Mouse (Mus musculus) inflammation-experienced regulatory T-cells, adult 6 months (primary cell): ENCODE results near the gene Kera. TPM values are rescaled to one million over a fixed set of nuclear protein-coding genes. Genes with fewer than 3 reads are reported as not detected.

Experiments used
- ATAC-seq: one replicate; pipeline ENCODE4 v1.8.0; 2017
- polyA plus RNA-seq, 3 experiments: library from polyadenylated mRNA; unstranded; fragments of 100-300 nt; shearing (Covaris generic); gene quantifications; one replicate each; pipeline ENCODE4 v1.2.1; 2017

The Kera gene
- not detected for polyA plus RNA-seq

- ATAC-seq, result no peak
Observed at GRCm38 (mm10) chr10:97606579-97606978, at the start of gene Kera. TSS of gene Kera (plus strand) at chr10:97606879.

DNA sequence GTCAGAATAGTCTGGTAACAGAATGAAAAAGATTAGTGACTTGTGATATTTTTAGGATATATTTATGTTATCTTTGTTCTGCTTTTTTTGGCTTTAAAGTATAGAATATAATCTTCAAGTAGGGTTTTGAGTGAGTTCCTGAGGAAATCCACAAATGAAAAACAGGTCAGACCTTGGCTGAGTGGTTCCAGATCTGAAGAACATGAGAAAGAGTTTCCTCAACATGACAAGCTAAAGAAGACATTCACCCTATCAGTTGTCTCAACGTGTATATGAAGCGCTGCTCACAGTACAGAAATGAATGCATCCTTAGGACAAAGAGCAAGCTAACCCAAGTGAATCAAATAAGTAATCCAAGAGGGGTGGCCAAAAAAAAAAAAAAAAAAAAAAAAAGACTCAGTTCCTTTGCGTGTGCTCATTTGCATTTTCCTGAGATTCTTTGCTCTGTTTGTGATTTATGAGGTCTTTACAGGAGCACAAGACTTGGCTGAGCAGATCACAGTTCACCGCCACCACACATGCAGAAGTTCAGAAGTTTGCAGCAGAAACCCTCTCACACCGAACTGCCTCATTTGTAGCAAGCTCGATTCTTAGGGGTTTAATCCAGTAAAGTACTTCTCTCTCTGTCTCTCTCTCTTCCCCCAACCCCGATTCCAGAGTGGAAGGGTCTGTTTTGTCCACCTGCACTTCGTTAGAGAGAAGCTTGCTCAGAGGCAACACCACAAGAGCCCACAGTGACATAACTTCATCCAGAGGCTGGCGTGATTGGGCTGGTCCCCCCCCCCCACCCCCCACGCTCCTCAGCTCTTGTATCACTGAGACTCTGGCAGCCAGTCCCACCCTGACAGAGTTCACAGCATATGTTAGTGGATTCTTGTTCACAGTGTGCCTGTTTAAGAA, 41.5 kb upstream of the Kera start, which contains the start of gene Lum:
Gene Lum, plus strand, starts transcription at position 172 of the 900 bp plus-strand sequence.
- no peak for ATAC-seq

- ATAC-seq, result no peak
Observed at GRCm38 (mm10) chr10:97567489-97568135, 39.1 kb upstream of the Kera start.

DNA sequence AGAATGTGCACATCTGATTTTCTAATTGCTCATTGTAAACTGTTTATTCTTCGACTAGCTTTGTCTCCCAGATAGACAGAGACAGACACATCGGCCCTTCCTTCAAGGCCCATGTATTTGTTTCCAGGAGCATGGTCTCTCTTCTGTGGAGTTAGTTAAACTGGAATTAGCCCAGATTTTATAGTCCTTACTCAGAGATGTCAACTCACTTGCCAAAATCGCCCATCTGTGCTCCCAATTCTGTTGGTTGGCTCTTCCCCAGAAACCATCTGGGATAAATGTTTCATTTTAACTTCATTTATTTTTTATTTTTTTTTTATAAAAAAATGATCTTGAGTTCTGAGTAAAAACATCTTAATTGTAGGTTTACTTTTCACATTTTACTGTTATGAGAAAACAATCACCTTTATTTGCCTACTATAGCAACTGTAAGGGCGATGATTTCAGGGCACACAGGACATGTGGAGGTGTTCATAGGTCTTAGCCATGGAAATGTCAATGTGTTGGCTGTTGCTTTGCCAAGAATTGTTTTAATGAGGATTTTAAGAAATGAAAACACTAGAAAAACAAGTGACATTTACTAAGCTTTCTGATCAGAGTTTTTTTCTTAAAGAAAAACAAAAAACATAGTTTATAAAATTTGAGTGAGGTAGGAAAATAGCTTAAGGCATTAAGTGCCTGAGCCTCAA, 24.0 kb upstream of the Kera start:
- ATAC-seq, result no peak

GRCm38 (mm10) chr10:97584176-97584575, 22.5 kb upstream of the Kera start:
- ATAC-seq, result no peak

DNA sequence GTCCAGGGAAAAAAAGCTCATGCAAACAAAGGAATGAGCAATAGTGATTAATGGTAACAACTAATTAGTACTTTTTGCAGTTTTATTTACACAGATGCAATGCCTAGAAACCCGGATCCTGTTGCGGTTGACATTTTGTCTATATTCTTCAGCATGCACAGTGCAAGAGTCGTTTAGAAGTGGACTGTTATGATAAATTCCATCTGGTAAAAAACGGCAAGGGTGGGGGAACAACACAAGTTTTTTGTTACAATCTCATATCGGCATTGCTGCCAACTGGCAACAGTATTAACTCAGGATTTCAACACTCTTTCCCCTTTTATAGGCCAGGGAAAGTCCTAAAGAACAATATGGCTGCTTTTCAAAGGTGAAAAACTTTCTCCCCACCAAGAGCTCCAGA, 19.5 kb upstream of the Kera start:
- ATAC-seq, result no peak

DNA sequence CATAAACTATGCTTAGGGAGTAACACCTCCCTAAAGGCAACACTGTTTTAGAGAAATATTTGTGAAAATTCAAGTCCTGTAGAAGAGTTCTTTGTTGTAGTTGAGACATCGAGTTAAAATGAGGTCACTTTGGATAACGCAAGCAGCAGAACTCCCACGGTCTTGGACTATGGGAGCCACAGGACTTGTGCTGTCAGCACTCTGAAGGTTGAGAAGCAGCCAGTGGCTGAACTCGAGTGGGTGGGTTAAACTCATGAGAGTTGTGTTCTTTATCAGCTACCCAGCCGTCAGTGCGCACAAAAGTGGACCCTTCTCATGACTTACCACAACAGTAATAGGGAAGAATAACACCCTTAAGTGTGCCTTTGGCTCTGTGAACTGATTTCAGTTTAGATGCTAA, 17.1 kb upstream of the Kera start:
- no peak for ATAC-seq

DNA sequence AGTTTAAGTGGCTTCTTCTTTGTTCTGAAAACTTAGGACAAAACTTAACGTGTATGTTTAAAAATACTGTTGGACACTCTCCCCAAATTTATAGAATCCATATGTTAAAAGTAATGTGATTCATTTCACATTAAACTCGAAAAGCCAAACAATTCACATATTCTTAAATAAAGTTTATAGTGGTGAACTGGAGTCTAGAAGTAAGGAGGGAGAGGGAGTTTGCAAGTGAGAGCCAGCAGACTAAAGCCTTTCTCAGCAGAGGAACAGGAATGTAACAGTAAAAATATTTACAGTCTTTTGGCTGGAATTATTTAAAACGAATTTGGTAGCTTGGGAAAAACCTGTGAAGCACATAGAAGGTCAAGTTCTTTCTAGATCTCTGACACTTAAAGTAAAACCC, 15.6 kb upstream of the Kera start:
- ATAC-seq, result no peak

DNA sequence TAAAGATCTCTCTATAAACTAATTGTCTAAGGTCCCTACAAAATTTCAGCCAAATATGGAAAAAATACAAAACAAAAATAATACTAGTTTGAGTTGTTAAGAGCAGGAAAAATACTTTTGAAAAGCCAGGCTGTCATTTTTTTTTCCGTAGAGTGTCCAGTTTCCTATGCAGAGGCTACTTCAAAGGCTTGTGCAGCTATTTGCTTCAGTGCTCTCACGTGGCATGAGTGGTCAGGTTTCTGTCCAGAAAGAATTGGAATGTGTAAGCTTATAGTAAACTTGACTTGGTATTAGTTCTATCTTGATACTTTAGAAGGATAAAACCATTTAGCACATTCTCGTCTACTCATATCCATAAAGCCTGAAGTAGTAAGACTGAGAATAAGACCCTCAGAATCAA, 15.0 kb upstream of the Kera start:
- no peak for ATAC-seq

DNA sequence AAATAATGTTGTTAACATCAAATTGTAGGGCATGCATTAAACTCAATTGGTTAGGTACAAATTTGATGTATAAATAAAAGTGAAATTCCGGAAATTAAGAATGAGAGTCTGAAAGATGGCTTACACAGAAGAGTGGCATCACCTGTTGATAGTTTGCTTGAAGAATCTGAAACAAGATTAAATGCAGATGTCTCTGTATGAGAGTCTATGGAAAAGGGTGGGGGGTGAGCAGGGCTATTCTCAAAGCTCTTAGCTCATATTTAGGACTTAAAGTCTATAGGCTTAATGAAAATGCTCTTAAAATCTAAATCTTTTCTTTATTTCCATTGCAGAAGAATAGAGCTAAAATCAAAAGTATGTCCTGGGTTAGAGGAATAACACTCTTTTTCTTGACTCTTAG, 11.0 kb upstream of the Kera start:
- no peak for ATAC-seq

GRCm38 (mm10) chr10:97601744-97602143, 4.9 kb upstream of the Kera start:
- ATAC-seq, result no peak

- no peak for ATAC-seq
Observed at GRCm38 (mm10) chr10:97603256-97603655, 3.4 kb upstream of the Kera start.

- ATAC-seq, result no peak
Observed at GRCm38 (mm10) chr10:97622328-97622727, 15.6 kb downstream of the Kera start.

DNA sequence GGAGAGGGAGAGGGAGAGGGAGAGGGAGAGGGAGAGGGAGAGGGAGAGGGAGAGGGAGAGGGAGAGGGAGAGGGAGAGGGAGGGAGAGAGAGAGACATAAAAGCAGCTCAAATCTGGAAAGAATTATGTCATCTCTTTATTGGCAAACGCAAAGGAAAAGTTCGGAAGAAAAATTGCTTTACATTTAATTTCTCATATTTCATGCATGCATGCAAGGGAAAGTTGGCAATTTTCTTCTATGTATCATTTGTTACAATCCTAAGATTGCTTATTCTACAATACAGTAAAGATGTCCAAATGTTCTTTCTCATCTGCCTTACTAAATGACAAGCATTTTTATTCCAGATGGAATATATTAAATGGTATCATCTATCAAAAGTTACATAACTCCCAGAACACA, 17.7 kb downstream of the Kera start:
- no peak for ATAC-seq

GRCm38 (mm10) chr10:97625116-97625515, 18.4 kb downstream of the Kera start:
- no peak for ATAC-seq

DNA sequence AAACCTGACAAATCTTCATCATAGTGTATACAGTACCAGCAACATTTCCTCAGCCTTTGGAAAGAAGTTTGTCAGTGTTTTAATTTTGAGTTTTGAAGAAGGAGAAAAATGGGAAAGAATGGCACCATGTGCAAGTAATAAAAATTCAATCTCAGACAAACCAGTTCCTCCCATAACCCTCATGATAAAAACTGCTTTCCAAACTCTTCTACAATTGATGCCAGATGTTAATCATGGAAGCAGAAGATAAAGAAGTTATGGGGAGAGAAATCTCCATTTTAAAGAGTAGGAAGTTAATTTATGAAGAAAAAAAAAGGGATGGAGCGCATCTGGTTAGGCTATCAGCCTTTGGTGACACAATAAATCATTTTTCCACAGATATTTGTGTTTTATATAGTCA, 19.9 kb downstream of the Kera start:
- ATAC-seq, result no peak

GRCm38 (mm10) chr10:97631061-97631460, 24.4 kb downstream of the Kera start:
- no peak for ATAC-seq

DNA sequence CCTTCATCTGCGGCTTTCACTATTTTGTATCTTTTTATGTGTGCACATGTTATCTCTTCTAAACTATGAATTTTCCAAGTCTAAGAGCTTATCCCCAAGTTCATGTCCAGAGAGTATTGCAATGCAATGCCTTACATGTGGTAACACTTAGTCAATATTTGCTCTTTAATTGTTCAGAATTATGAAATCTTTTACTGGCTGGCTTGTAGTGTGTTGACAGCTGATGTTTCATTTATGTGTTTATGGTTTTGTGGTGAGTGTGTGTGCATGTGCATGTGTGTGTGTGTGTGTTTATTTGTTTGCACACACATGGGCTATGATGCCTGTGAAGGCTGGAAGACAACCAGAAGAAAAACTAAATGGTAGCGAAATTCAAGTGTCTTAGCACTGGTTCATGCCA, 35.2 kb downstream of the Kera start:
- ATAC-seq, result no peak

GRCm38 (mm10) chr10:97643768-97644167, 37.1 kb downstream of the Kera start, which contains the start of gene Epyc:
TSS of gene Epyc (plus strand) at chr10:97644068.
- ATAC-seq, result no peak

DNA sequence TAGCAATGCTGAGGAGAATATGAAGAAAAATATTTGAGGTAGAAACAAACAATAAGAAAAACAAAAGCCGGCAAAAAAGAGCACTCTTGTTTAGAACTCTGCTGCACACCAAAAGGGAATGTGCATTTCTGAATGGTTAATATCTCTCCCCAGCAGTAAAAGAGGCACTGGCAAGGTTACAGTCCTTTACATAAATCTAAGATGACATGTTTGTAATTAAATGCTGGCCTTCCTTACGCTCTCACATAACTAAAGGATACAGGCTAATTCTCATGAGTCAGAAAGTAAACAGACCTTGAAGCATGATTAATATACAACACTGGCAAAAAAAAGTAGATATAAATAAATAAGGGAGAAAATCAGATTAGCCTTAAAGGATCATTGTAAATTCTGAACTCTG, 43.7 kb downstream of the Kera start:
- no peak for ATAC-seq

DNA sequence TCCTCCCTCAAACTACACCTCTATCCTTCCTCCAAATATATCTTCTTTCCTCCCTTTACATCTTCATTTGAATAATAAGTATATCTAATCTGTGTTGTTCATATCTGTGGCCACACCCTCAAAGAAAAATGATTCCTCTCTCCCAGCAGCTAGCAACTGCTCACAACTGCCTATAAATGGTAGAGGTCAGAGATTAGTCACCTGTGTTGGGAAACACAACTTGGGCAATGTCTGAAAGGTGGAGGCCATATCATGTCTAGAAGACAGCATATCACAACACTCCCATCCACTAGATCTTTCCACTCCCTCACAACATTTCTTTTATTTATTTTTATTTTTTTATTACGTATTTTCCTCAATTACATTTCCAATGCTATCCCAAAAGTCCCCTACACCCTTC, 52.8 kb downstream of the Kera start:
- ATAC-seq, result no peak
